Mouse (Mus musculus) erythroblast, embryonic 14.5 days (primary cell): Measurements from ENCODE around the gene Plin5. TPM values are rescaled to one million over a fixed set of nuclear protein-coding genes. Genes with fewer than 3 reads are reported as not detected.
"Not testable (repeated sequence)": the region's sequence is repeated elsewhere in the genome, so short reads cannot be mapped to it uniquely, and the experiment has no call there.

ENCODE experiments used
- H3K27me3 ChIP-seq: 2 replicates; pipeline ENCODE4 v1.6.1; 2012; ENCODE audit warnings: inconsistent platforms; ENCODE audit not compliant: control insufficient read depth
- H3K36me3 ChIP-seq: 2 replicates; pipeline ENCODE4 v1.6.1; 2012; ENCODE audit warnings: mild to moderate bottlenecking, inconsistent platforms; ENCODE audit not compliant: control insufficient read depth
- H3K4me1 ChIP-seq: 2 replicates; pipeline ENCODE4 v1.6.1; 2012; ENCODE audit warnings: inconsistent platforms; ENCODE audit not compliant: control insufficient read depth
- H3K4me3 ChIP-seq: replicated peaks from 2 replicates; pipeline ENCODE3; 2012; ENCODE audit warnings: moderate library complexity, mild to moderate bottlenecking, inconsistent platforms
- H3K9me3 ChIP-seq: 2 replicates; pipeline ENCODE4 v1.6.1; 2012; ENCODE audit warnings: low read length, inconsistent platforms, mixed read lengths; ENCODE audit not compliant: control insufficient read depth
- GATA1 ChIP-seq: IDR thresholded peaks from 2 replicates; pipeline ENCODE4 v1.6.1; 2012; ENCODE audit warnings: low read length, inconsistent platforms, mixed read lengths
- TAL1 ChIP-seq: IDR thresholded peaks from 3 replicates; pipeline ENCODE4 v1.6.1; 2012; ENCODE audit warnings: low read length, inconsistent platforms, mixed read lengths
- polyA plus RNA-seq: library from polyadenylated mRNA; stranded (reverse); fragments of >175 nt; gene quantifications from 2 replicates; pipeline ENCODE4 v1.2.3, GENCODE M21; 2012

Gene Plin5
- polyA plus RNA-seq, 1 experiment = not detected

DNA sequence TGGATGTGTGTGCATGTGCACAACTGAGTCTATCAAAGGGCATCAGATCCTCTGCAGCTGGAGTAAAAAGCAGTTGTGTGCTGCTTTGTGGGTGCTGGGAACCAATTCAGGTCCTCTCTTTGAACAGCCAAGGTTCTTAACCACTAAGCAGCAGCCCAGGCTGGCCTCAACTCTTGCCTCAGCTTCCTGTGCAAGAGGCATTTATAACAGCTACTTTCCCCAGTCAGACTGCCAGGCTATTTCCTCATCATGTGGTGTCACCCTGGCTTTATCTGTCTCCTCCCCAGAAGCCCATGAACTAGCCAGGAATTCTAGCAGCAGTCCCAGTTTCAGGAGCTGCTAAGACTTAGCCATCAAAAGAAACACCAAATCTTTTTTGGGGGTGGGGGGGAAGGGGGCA lies 50.9 kb downstream of the Plin5 start:
- TF ChIP-seq GATA1 = no peak
- TF ChIP-seq TAL1 = no peak
- H3K36me3 ChIP-seq = peaks cover 100% of the 10 kb centered on the region
- H3K4me1 ChIP-seq = peaks cover 13% of the 10 kb centered on the region
- H3K27me3 ChIP-seq = no peaks in the 10 kb centered on the region
- H3K4me3 ChIP-seq = no peak overlapping the region
- no peaks in the 10 kb centered on the region; the same call in 1 of the 2 replicates for H3K9me3 ChIP-seq

GRCm38 (mm10) chr17:56065715-56066114 lies 51.7 kb downstream of the Plin5 start:
- H3K36me3 ChIP-seq = peaks cover 100% of the 10 kb centered on the region

GRCm38 (mm10) chr17:56062081-56062480 lies 55.3 kb downstream of the Plin5 start:
- TF ChIP-seq GATA1 (no peak), TAL1 (no peak)
- H3K27me3 ChIP-seq = no peaks in the 10 kb centered on the region
- peaks cover 100% of the 10 kb centered on the region for H3K36me3 ChIP-seq
- H3K4me1 ChIP-seq = peaks cover 13% of the 10 kb centered on the region
- no peak overlapping the region for H3K4me3 ChIP-seq
- H3K9me3 ChIP-seq = no peaks in the 10 kb centered on the region

More at GRCm38 (mm10) chr17:56065715-56066114, 51.7 kb downstream of the Plin5 start:
- H3K4me3 ChIP-seq, H3K9me3 ChIP-seq, H3K27me3 ChIP-seq: not testable (repeated sequence)
- H3K4me1 ChIP-seq = peaks cover 13% of the 10 kb centered on the region

Other genes starting within 250 kb of the Plin5 start
- not detected in 2 replicates for gene Zfp119a, start 238.7 kb downstream of the Plin5 start, polyA plus RNA-seq
- gene Zfp959, start 225.5 kb downstream of the Plin5 start, polyA plus RNA-seq = 0.06 and 0.10 TPM in 2 replicates
- not detected in 2 replicates for gene Zfp119b, start 168.1 kb downstream of the Plin5 start, polyA plus RNA-seq
- gene Ebi3, start 165.0 kb downstream of the Plin5 start, polyA plus RNA-seq = 0.34 and 0.37 TPM in 2 replicates
- gene Yju2, start 158.5 kb downstream of the Plin5 start, polyA plus RNA-seq = 1.6 and 1.7 TPM in 2 replicates
- gene Shd, start 147.1 kb downstream of the Plin5 start, polyA plus RNA-seq = not detected in 2 replicates
- not detected in 2 replicates for gene Fsd1, start 131.1 kb downstream of the Plin5 start, polyA plus RNA-seq
- 0.04 TPM in 1 of 2 replicates, not detected in the other for gene Stap2, start 112.0 kb downstream of the Plin5 start, polyA plus RNA-seq
- gene Mpnd, start 111.9 kb downstream of the Plin5 start, polyA plus RNA-seq = 0.76 and 1.1 TPM in 2 replicates
- gene Sh3gl1, start 81.0 kb downstream of the Plin5 start, polyA plus RNA-seq = 5.9 TPM in 2 replicates
- 10.0 and 11.6 TPM in 2 replicates for gene Chaf1a, start 77.2 kb downstream of the Plin5 start, polyA plus RNA-seq
- 3.4 and 4.0 TPM in 2 replicates for gene Ubxn6, start 42.6 kb downstream of the Plin5 start, polyA plus RNA-seq
- 35.9 and 38.5 TPM in 2 replicates for gene Hdgfl2, start 38.0 kb downstream of the Plin5 start, polyA plus RNA-seq
- gene Plin4, start 7.8 kb downstream of the Plin5 start, polyA plus RNA-seq = not detected in 2 replicates
- gene Lrg1, start 4.4 kb upstream of the Plin5 start, polyA plus RNA-seq = 0.03 TPM in 1 of 2 replicates, not detected in the other
- gene Sema6b, start 22.7 kb upstream of the Plin5 start, polyA plus RNA-seq = 0.05 and 0.06 TPM in 2 replicates
- gene Tnfaip8l1, start 44.9 kb upstream of the Plin5 start, polyA plus RNA-seq = 0.07 and 0.10 TPM in 2 replicates
- 1.7 and 1.8 TPM in 2 replicates for gene Mydgf, start 66.3 kb upstream of the Plin5 start, polyA plus RNA-seq
- 5.6 and 6.1 TPM in 2 replicates for gene Dpp9, start 101.3 kb upstream of the Plin5 start, polyA plus RNA-seq
- 0.64 and 0.80 TPM in 2 replicates for gene Fem1a, start 139.2 kb upstream of the Plin5 start, polyA plus RNA-seq
- 0.90 and 0.96 TPM in 2 replicates for gene Ticam1, start 159.2 kb upstream of the Plin5 start, polyA plus RNA-seq
- 0.86 and 1.3 TPM in 2 replicates for gene Plin3, start 175.3 kb upstream of the Plin5 start, polyA plus RNA-seq
- gene Arrdc5, start 182.7 kb upstream of the Plin5 start, polyA plus RNA-seq = not detected in 2 replicates
- gene Uhrf1, start 185.7 kb upstream of the Plin5 start, polyA plus RNA-seq = 30.4 and 30.5 TPM in 2 replicates
- 1.1 and 2.2 TPM in 2 replicates for gene Kdm4b, start 208.5 kb upstream of the Plin5 start, polyA plus RNA-seq